Mouse (Mus musculus): ENCODE measurements around the gene Cr2.
"Not testable (repeated sequence)": the region's sequence is repeated elsewhere in the genome, so short reads cannot be mapped to it uniquely, and the experiment has no call there.

Cr2 gene

DNA sequence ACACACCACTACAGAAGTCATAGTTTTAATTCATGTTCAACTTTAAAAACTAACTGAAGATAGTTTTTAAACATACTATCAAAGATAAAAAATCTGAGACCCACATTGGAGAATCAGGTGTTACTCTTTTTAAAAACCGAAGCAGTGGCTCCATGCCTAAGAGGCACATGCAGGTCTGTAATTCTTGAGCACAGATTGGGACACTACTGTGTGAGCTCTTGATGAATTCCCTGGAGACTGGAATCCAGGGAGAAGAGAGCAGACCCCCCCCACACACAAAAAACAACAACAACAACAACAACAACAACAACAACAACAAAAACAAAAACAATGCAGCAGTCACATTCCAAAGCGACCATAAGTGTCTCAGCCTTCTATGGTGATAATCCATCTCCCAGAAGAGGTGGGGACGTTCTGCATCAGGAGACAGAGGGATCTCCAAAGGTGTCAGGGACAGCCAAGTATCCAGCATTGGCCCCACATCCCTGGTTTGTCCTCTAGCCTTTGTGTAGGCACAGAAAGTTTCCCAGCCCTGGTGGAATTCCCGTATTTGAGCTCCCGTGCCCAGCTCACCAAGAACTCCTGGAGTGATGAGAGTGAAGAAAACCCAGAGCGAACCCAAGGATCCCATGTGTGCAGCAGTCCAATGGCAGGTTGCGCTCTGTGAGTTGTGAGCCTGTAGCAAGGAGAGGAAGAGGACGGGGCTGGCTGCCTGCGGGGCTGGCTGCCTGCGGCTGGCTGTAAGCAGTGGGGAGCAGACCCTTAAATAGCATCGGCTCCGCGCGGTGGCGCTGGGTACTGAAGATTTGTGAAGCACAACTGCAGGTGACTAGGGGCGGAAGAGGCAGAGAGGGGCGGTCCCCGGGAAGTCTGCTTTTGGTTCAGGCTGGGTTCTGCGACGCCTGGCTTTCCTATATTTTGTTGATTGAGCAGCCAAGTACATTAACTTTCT is at the start of gene Cr2:
TSS of gene Cr2 (minus strand) at position 737 of the 952 bp plus-strand sequence.
- in situ Hi-C loops (cut with MboI, MseI): no loop called here

DNA sequence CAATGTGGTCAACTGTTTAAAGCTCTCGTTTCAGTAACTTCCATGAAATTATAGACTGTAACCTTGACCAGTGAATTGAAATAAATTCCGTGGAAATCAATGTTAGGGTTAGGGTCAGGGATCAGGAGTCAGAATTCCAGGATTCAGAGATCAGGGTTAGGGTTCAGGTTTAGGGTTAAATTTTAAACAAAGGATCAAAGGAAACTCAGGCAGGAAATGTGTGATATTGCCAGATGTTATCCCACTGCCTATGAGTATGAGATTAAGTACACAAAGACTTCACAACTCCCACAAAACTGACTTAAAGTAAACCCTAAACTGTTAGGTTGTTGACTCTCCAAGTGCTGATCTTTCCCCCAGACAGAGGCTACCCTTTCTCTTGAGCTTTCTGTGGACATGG is 45.3 kb upstream of the Cr2 start:
- in situ Hi-C loops (cut with MboI, MseI): no loop called here

DNA sequence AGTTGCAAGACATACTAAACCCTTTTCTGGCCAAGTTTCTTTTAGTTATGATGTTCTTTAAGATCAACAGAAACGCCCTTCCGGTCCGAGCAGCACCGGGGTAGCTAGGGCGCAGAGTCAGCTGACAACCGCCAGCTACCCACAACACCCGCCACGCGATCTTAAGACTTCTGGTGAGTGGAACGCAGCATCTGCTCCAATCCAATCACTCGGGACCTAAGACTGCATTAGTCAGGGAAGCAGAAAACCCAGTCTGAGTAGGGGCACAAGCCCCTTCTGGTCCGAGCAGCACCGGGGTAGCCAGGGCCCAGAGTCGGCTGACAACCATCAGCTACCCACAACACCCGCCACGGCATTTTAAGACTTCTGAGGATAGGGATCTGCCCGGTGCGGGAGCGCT is 36.3 kb upstream of the Cr2 start:
- in situ Hi-C loops (cut with MboI, MseI): not testable (repeated sequence)

DNA sequence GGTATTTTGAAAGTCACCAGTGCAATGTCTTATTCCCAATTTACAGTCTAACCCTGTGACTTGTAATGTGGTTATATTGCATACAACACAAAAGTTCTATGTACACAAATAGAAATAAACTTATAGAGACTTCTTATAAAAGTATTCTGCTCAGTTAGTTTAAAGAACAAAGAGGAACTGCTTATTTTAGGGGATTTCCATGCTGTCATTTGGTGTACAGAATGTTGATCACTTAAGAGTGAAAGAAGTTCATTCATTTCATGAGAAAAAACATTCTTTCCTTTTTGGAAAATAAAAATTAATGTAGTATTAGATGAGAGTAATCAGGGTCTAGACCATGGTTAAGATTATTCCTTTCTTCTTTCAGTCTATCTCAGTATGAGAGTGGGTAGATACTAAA is 8.2 kb upstream of the Cr2 start:
- in situ Hi-C loops (cut with MboI, MseI): no loop called here

DNA sequence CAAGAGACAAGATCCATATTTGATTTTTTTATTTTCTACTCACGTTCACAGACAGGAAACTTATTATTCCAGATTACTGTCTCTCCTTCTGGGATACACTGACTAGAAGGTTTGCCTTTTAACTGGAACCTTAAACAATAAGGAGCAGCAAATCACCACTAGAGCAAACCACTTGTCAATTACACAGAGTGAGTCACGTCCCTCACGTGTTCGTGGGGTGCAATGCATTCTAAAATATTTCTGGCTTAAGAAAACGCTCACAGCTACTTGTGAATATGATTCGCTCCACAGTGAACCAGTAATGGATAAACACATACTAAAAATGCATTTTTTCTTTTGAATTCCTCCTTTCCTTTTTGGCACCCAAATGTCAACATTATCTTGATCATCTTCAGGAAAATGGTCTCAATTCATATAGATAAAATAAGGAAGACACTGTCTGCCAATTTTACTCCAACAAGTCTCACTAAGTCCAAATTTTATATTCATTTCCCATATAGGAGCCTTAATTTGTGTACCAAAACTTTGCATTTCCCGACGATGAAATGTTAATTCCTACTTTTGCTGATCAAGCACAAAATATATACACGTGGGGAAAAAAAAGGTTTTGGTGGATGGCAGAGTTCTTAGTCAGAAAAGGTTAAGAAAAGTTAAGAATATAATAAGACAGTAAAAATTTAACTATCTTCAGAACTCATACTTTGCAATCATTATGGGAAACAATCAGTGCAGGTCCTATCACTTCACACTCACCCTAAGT is 11.3 kb downstream of the Cr2 start:
- in situ Hi-C loops (cut with MboI, MseI): no loop called here

DNA sequence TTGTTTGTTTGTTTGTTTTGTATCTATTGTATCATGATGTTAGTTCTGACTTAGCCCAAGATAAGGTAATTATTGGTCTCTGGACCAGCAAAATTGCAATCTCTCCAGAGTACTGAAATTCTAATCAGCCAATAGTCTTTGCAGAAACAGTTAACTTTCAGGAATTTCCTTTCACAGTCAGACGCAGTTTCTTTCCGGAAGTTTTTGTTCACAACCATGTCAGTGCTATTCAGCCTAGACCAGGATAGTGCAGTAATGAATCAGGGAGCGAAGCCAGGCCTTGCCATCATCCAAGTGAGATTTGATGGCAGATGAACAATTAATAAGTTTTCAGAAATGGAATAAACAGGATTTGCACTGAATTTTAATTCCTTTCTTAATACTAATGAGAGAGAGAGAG is 44.4 kb downstream of the Cr2 start:
- in situ Hi-C loops (cut with MboI, MseI): loop anchor here (5.0 kb wide), 1 partner anchor 105 kb away; no protein-coding TSS in a partner anchor

DNA sequence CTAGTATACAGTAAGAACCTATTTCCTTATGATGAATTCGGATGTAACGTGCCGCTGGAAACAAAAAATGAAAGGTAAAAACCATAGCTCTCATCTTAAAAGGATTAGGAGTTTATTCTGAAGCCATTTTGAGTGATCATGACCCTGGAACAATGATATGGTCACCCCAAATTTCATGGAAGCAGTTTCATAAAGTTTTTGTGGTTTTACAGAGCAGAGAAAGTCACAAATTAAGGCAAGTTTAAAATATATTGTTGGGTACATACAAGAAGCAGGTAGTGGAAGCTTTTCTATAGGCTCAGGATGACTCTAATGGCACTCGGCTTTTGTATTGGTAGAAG is 44.9 kb downstream of the Cr2 start:
- in situ Hi-C loops (cut with MboI, MseI): loop anchor here (5.0 kb wide), 1 partner anchor 106 kb away; no protein-coding TSS in a partner anchor

DNA sequence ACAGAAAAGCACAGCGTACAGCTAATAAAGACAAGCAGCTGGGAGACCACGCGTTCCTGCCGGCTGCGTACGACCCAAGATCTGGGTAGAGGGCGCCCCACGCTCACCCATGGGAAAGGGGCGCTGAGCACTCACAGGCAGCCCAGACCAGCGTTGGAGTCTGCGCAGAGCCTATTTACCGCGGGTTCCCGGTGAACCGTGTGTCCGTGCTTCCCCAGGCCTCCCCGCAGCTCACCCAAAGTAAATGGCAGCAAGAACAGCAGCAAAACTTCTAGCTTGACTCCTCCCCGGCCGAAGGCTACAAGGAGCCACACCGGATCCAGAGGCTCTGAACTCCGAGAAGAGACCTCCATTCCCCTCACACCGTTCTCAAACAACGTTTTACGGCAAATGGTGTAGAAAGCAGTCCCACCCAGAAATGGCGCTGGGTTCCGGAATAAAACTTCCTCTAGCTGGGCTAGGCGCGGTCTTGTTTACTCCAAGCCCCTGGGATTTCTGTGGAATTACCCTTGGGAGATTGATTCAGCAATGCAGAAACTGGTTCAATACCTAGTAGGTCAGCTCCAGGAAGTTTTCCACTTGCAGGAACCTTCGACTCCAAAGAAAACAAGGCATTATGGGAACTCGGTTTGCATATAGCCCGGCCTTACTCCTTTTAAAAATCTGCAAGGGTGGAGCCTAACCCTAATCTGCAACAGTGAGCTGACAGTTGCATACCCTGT is 45.4 kb downstream of the Cr2 start, which contains the start of gene Cr1l:
TSS of gene Cr1l (minus strand) at position 634 of the 722 bp plus-strand sequence.
- in situ Hi-C loops (cut with MboI, MseI): loop anchor here (5.0 kb wide), 1 partner anchor 106 kb away; no protein-coding TSS in a partner anchor

DNA sequence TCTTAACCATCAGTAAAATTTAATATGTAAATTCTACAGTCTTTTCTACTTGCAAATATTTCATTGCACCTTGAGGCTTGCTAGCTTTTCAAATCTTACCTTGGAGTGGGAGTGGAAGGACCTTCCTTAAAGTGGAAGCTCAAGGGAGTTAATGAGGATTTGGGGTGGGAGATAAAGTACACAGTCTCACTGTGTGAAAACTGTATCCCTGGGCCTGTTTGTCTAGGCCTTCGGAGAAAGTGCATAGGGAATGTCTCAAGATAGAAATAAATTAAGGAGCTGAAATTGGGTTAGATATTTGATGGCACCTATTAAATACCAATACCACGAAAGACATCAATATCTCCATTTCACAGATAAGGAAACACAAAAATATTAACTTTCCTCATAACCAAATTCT is 46.0 kb downstream of the Cr2 start:
- in situ Hi-C loops (cut with MboI, MseI): loop anchor here (5.0 kb wide), 1 partner anchor 107 kb away; no protein-coding TSS in a partner anchor

DNA sequence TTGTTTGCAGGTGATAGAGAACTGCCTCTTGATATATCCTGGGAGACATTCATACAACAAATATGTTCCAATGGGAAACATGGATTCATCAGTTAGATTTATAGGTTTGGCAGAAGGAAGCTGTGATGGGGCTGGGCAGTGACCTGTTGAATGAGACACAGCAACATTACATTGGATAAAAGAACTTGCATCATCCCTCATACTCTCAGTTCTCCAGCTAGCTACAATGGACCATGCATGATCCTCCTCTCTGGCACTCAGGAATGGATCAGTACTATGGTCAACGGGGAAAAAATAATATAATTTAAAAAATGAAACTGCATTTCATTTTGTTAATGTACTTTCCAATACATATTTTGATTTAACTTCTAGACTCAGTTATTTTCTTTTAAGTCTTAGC is 46.6 kb downstream of the Cr2 start:
- in situ Hi-C loops (cut with MboI, MseI): loop anchor here (5.0 kb wide), 1 partner anchor 107 kb away; no protein-coding TSS in a partner anchor

DNA sequence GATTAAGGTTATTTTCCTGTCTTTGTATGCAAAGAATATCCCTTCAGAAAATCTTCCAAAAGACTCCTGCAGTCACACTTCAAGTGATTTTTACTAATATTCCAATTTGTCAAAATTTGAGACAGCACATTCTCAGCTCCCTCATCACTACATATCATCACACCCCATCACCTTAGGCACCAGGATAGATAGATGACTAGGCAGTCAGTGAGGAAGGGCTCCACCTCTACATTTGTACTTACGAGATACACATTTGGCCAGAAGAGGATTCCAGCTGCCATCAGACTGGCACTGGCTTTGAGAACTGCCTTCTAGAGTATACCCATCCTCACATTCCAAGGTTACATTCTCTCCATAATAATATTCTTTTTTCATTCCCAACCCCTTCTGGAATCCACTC is 62.1 kb downstream of the Cr2 start:
- in situ Hi-C loops (cut with MboI, MseI): no loop called here

DNA sequence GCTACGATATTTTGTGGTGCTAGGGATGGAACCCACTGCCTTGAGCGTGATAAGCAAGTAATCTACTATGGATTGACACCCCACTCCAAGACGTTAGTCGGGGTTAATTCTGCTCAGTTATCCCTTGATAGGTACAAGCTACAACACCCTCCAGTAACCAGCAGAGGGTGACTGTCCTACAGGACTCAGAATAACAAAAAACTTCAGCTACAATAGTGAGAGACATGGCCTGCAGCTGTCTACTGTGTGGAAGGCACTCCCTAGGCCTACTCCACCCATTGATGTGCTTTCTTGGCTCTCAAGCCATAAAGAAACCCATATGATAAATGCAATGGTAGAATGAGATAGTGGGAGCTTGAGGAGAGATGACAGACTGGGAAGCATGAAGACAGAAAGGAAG is 62.9 kb downstream of the Cr2 start:
- in situ Hi-C loops (cut with MboI, MseI): no loop called here

DNA sequence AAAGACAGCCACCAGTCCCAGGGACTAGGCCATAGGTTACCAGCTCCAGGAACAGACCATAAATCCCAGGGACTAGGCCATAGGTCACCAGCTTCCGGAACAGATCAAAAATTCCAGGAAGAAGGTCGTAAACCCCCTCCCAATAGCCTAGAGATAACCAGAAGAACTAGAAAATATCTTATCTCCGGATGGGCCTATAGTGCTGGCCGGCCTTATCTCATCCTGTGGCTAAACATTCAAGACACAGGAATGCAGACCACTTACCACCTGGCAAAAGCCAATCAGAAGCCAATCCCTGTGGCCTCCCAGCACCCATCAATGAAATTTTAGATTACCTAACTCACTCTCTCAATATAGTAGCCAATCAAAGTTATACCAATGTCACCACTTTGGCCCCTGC is 75.8 kb downstream of the Cr2 start:
- in situ Hi-C loops (cut with MboI, MseI): no loop called here

DNA sequence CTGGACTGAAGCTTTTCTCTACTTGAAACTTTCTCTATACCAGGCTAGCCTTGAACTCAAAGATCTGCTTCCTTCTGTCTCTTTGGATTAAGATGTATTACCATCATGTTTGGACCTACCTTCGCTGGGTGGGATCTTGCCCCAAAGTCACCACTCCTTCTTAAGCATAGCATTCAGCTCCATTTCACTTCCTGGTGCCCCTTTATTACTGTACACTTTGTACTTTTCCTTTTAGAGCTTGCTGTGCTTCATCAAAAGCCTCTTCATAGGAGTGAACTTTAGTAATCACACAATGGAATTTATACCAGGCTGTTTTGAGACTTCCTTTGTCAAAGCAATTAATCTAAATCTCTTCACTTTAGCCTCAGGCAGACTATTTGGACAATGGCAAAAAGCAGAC is 78.5 kb downstream of the Cr2 start:
- in situ Hi-C loops (cut with MboI, MseI): no loop called here

DNA sequence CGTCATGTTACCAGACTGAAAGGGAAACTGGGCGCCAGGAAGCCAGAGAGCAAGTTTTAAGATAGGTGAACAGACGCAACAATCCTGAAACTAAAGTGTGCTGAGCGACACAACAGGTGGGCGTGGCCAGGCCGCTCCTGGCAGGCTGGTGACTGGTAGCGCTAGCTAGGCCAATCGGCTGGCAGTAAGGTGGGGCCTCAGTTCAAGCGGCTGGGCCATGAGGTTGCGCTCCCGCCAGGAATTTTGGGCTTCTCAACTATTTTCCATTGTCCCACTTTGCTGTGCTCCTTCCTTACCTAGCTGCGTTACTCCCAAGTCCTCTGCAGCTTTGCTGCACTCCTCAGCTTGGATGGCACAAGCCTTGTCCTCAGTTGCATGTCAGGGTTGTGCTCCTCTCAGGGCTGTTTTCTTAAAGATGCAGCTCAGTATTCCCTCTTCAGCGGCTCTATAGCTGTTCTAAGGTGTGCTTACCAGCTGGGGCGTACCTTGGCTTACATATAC is 84.2 kb downstream of the Cr2 start, which contains the start of gene Cd46:
TSS of gene Cd46 (minus strand) at position 30 of the 501 bp plus-strand sequence.
- in situ Hi-C loops (cut with MboI, MseI): no loop called here

DNA sequence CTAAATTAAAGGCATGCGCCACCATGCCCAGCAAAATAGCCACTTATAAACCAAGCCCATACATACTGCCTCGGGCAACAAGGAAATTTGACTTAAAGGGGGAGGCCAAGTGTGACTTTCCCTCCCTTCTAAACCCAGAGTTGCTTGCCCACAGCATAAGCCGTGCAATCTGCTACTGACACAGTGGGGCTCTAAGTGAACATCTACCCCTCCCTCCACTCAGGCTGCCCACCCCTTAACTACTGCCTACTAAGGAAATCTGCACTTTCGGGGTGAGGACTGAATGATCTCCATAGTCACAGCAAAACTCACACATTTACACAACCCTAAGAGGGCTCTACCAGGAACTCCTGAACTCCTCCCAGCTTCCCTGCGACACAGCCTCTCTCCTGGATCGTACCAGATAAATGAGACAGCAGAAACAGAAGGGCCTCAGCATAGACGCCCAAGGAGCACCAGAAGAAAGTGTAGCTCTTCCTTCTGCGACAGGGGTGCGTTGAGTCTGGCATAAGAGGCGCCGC is 84.8 kb downstream of the Cr2 start:
- in situ Hi-C loops (cut with MboI, MseI): no loop called here
